Mouse (Mus musculus): ENCODE data around the gene Olfr1425. TPM values are rescaled to one million over a fixed set of nuclear protein-coding genes. Genes with fewer than 3 reads are reported as not detected.
"Not testable (repeated sequence)": the region's sequence is repeated elsewhere in the genome, so short reads cannot be mapped to it uniquely, and the experiment has no call there.

Gene Olfr1425
- not detected for total RNA-seq (2021)
- long read RNA-seq, experiment 1: 0 reads
- long read RNA-seq, experiment 2: 0 reads

- not testable (repeated sequence) for DNase-seq (ENCODE audit: low spot score in 2 of 2)
These were observed at the start of gene Olfr1425 for GRCm38 (mm10) chr19:12077631-12078030. Olfr1425 (minus strand) TSS chr19:12077731.

DNA sequence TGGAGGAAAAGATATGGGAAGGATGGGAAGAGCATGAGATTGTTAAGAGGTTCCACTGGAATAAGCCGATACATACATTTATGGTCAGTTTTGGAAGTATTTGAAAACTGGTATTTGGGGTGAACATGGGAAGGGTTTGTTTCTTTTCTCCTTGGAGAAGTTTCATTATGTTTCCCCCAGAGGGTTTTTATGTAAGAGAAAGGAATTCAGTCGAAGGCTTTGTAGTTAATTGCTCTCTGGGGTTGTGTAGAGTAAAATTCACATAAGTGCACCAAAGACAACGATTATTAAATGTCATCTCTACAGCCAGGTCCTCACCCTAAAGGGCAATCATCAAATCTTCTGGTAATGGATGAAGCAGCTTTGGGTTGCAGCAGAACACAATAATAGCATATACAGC lies 45.6 kb upstream of the Olfr1425 start, which contains the start of gene Olfr76:
Gene Olfr76 (minus strand): TSS at position 101 of the 400 bp plus-strand sequence.
- no peak for DNase-seq (ENCODE audit: low spot score in 2 of 2)

DNA sequence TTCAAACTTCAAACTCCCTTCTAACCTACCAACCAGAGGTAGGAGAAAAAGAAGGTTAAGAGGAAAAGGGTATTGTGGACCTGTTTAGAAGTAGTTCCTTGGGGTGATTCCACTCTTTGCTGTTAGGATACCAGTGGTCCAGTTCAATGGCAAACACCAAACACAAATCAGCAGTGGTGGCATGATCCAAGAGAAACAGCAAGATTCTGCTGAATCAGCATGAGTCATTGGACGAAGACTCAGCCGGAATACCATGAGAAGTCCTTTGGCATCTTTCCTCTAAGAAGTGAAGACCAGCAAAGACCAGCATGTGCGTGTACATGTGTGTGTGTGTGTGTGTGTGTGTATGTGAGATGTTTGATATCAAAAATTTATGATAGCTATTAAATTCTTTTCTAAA lies 38.9 kb upstream of the Olfr1425 start:
- no peak for DNase-seq (ENCODE audit: low spot score in 2 of 2)

- DNase-seq (ENCODE audit: low spot score in 2 of 2): no peak
These were observed 38.3 kb upstream of the Olfr1425 start, which contains the start of gene Olfr1428 for GRCm38 (mm10) chr19:12115797-12116196. Olfr1428 (minus strand) TSS chr19:12115897.

- DNase-seq (ENCODE audit: low spot score in 2 of 2): no peak
These were observed 36.3 kb upstream of the Olfr1425 start for GRCm38 (mm10) chr19:12113807-12114206.

- DNase-seq (ENCODE audit: low spot score in 2 of 2): no peak
These were observed 27.0 kb upstream of the Olfr1425 start for GRCm38 (mm10) chr19:12104541-12104940.

DNA sequence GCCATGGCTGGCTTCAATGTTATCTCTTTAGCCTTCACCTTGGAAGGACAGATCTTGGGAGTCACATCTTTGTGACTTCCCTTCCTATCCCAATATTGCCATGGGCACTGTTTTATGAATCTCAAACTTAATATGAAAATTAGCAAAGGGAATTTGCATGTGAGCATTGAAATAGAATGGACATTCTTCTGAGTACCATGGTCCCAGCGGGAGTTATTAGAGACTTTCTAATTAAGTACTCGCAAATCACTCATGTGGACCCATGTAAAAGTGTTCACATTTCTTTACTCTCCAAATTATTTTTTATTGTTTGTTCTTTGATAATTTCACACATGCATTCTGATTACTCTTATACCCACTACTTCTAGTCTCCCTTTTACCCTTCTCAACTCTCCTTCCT lies 25.7 kb upstream of the Olfr1425 start, which contains the start of gene Olfr1427:
Gene Olfr1427 (minus strand): TSS at position 101 of the 400 bp plus-strand sequence.
- no peak for DNase-seq (ENCODE audit: low spot score in 2 of 2)

GRCm38 (mm10) chr19:12091913-12092312 lies 14.4 kb upstream of the Olfr1425 start, which contains the start of gene Olfr1426:
Olfr1426 (minus strand) TSS chr19:12092013.
- DNase-seq (ENCODE audit: low spot score in 2 of 2): no peak

- not testable (repeated sequence) for DNase-seq (ENCODE audit: low spot score in 2 of 2)
These were observed 8.0 kb downstream of the Olfr1425 start for GRCm38 (mm10) chr19:12069546-12069945.

GRCm38 (mm10) chr19:12067806-12068205 lies 9.7 kb downstream of the Olfr1425 start:
- DNase-seq (ENCODE audit: low spot score in 2 of 2): not testable (repeated sequence)

- DNase-seq (ENCODE audit: low spot score in 2 of 2): not testable (repeated sequence)
These were observed 14.9 kb downstream of the Olfr1425 start, which contains the start of gene Olfr1424 for GRCm38 (mm10) chr19:12062582-12062981. Olfr1424 (minus strand) TSS chr19:12062682.

GRCm38 (mm10) chr19:12043163-12043562 lies 34.4 kb downstream of the Olfr1425 start:
- no peak for DNase-seq (ENCODE audit: low spot score in 2 of 2)

- DNase-seq (ENCODE audit: low spot score in 2 of 2): no peak
These were observed 36.3 kb downstream of the Olfr1425 start, which contains the start of gene Olfr1423 for GRCm38 (mm10) chr19:12041217-12041616. Olfr1423 (minus strand) TSS chr19:12041317.

DNA sequence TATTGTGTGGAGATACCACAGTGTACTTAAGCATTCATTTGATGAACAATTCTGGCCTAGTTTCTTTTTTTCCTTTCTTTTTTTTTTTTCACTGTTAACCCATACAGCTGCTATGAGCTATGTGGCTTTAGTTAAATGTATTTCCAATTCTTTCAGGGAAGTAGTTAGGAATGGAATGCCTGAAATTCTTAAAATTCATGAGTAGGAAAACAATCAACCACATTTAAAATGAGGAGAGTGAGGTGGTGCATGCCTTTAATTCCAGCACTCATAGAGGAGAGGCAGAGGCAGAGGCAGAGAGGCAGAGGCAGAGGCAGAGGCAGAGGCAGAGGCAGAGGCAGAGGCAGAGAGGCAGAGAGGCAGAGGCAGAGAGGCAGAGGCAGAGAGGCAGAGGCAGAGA lies 39.8 kb downstream of the Olfr1425 start:
- no peak for DNase-seq (ENCODE audit: low spot score in 2 of 2)

DNA sequence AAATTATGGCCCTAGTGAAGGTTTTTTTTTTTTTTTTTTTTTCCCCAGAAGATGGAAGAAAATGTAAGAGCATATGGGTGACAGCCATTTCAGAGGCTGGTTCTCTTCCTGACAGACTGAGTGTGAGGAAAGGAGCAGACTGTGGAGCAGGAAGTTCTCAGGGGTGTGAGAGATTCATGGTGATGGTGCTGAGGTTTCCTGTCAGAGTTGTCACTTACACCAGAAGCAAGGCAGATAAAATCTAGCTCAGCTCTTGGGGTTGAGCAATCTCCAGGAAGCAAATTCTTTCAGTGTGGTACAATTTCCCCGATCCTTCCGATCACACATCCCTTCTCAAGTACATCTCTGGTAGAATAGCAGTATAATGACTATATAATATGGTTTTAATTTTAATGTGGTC lies 50.9 kb downstream of the Olfr1425 start:
- no peak for DNase-seq (ENCODE audit: low spot score in 2 of 2)

DNA sequence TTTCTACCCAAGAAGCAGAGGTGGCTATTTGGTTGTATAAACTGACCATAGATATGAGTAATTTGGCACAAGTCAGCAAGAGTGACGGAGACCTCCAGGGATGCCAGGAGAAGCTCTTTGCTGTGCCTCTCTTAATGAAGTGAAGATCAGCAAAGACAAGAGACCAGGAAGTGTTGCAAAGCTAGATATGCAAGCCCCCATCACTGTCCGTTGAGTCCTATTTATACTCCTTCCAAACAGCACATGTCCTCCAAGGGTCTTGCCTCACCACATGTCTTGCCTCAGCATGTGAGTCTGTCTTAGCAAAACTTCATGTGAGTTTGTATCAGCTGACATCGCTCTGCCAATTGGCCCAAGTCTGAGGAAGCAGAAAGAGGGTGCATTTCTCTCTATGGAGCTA lies 52.2 kb downstream of the Olfr1425 start:
- DNase-seq (ENCODE audit: low spot score in 2 of 2): no peak

DNA sequence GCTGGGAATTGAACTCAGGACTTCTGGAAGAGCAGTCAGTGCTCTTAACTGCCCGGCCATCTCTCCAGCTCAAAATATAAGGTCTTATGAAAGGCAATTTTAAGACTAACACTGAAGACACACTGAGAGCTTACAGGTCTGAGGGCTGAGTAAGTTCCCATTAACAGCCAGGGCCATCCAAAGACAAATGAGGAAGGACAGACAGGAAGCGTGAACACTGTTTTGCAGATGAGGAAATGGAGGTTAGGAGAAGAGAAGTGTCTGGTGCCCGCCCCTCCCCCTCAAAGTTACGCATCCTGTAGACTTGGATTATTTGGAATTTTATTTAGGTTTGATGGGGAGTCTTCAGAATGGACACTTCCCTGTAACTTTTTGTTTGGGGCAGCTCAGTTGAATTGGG lies 53.4 kb downstream of the Olfr1425 start:
- DNase-seq (ENCODE audit: low spot score in 2 of 2): no peak

Other genes starting within 250 kb of the Olfr1425 start
- not detected for gene Olfr1417, start 238.5 kb downstream of the Olfr1425 start, total RNA-seq (2021)
- not detected for gene Olfr1418, start 216.7 kb downstream of the Olfr1425 start, total RNA-seq (2021)
- not detected for gene Olfr1419, start 202.6 kb downstream of the Olfr1425 start, total RNA-seq (2021)
- gene Olfr1420, start 191.2 kb downstream of the Olfr1425 start, total RNA-seq (2021): not detected
- gene Patl1, start 165.3 kb downstream of the Olfr1425 start, total RNA-seq (2021): 10 to 100 TPM; 20.4 to 22.4 TPM
- 10 to 100 TPM; 55.9 to 58.2 TPM for gene Osbp, start 111.8 kb downstream of the Olfr1425 start, total RNA-seq (2021)
- gene Olfr1423, start 36.4 kb downstream of the Olfr1425 start, total RNA-seq (2021): not detected
- not detected for gene Olfr1424, start 15.0 kb downstream of the Olfr1425 start, total RNA-seq (2021)
- not detected for gene Olfr1426, start 14.3 kb upstream of the Olfr1425 start, total RNA-seq (2021)
- gene Olfr1427, start 25.6 kb upstream of the Olfr1425 start, total RNA-seq (2021): not detected
- not detected for gene Olfr1428, start 38.2 kb upstream of the Olfr1425 start, total RNA-seq (2021)
- gene Olfr76, start 45.5 kb upstream of the Olfr1425 start, total RNA-seq (2021): not detected
- gene Olfr1555-ps1, start 92.4 kb upstream of the Olfr1425 start, total RNA-seq (2021): not detected
- not detected for gene Olfr1431, start 122.9 kb upstream of the Olfr1425 start, total RNA-seq (2021)
- not detected for gene Olfr1432, start 154.9 kb upstream of the Olfr1425 start, total RNA-seq (2021)
- not detected for gene Olfr262, start 163.9 kb upstream of the Olfr1425 start, total RNA-seq (2021)
- not detected for gene Olfr235, start 183.3 kb upstream of the Olfr1425 start, total RNA-seq (2021)
- gene Olfr1434, start 202.1 kb upstream of the Olfr1425 start, total RNA-seq (2021): not detected
- gene Olfr1436, start 221.4 kb upstream of the Olfr1425 start, total RNA-seq (2021): not detected
- not detected for gene Olfr1437, start 247.4 kb upstream of the Olfr1425 start, total RNA-seq (2021)